Mouse (Mus musculus): ENCODE results near the gene Ap1b1.
"Not testable (repeated sequence)": the region's sequence is repeated elsewhere in the genome, so short reads cannot be mapped to it uniquely, and the experiment has no call there.

Gene Ap1b1

DNA sequence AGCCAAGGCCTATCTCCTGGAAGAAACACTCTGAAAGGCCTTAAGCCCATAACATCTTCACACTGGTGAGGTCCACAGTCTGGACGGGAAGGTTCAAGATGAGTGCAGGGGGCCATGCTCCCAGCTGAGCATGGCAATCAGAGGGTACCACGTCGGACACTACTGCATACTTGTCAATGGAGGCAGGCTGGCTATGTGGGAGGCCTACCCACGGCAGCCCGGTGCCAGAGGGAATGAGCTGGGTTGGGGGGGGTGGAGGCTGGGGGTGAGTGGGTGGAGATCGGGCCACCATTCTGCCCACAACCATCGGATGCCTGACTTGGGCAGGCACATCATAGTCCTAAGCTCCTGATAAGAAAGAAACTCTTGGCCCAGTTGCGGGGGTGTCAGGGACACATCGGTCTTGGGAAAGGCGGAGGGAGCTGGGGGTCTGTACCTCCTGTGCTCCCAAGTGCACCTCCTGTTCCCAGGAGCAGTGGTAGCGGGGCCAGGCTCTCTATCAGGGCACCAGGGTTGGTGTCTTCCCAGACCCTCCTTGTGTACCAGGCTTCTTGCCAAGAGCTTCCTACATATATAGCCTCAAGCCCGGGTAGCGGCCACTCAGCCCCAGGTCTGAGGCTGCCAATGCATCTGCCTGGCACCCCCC lies 76.4 kb downstream of the Ap1b1 start:
- no peak for DNase-seq

DNA sequence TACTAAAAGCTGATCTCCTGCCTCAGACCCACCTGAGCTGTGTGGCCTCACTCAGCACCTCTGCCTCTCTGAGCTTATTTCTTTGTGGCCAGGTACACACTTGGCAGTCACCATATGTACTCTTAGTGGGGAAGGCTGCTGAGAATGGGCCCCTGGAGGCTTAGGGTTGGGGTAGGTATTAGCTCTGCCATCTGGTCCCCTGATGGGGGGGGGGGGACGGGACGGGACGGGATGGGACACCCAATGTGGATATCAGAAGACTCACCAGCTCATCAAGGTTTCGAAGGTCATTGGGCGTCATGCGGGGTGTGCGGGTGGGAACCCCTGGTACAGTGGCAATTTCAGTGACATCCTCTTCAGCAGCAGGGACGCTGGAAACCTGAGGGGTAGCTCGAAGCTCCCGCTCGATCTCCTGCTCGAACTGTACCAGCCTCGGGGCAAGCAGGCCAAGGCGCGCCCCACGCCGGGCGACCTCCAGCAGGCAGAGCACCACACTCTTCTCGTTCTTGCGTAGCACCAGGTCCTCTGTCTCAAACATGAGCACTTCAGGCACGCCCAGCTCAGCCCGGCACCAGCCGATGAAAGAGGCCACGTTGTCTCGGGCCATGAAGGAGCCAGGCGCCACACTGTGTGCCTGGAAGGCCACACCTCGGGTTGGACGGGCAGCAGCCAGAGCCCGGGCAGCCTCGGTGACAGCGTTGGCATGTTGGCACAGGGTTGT lies 77.1 kb downstream of the Ap1b1 start:
- DNase-seq = peak; percentile 30 to 43

DNA sequence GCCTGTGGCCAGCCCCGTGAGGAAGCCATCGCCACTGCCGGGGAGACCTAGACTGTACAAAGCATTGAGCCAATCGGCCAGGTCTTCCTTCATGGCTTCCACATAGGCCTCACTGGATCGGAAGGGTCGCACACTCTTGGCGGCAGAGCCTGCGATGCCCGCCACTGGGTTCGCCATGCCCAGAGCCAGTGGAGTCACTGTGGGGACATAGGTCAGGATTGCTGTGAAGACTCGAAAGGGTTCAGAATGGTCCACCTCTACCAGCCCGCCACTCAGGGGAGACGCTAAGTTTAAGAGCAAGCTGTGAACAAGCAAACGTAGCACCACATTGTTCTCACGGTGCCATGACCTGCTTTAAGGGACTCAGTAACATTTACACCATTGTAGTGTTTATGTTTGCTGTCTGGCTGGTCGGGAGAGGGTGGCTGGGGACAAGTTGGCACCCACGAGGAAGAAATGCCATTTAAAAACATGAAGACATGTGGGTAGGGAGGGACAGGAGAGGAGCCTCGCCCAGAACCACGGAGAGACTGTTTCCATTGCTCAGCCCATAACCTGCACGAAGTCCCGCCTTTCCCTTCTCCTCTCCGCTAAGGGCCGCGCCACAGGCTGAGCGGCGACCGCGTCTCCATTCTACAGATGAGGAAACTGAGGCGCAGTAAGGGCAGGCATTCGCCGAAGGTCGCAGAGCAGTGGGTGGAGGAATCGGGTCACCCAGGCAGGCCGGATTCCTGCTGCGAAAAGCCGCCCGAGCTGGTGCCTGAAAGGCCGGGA lies 77.8 kb downstream of the Ap1b1 start:
- peak in 1 of 2 experiments; percentile 38 for DNase-seq

GRCm38 (mm10) chr11:5065056-5065821 lies 78.6 kb downstream of the Ap1b1 start, which contains the start of gene Gas2l1:
Gene Gas2l1 (minus strand): TSS chr11:5065327.
- DNase-seq = peak; percentile 92 to 93

GRCm38 (mm10) chr11:5067063-5067462 lies 80.4 kb downstream of the Ap1b1 start:
- DNase-seq = no peak

GRCm38 (mm10) chr11:5068126-5068971 lies 81.7 kb downstream of the Ap1b1 start:
- peak in 1 of 2 experiments; percentile 35 for DNase-seq

GRCm38 (mm10) chr11:5074882-5075281 lies 88.3 kb downstream of the Ap1b1 start:
- peak in 1 of 2 experiments; percentile 34 for DNase-seq

DNA sequence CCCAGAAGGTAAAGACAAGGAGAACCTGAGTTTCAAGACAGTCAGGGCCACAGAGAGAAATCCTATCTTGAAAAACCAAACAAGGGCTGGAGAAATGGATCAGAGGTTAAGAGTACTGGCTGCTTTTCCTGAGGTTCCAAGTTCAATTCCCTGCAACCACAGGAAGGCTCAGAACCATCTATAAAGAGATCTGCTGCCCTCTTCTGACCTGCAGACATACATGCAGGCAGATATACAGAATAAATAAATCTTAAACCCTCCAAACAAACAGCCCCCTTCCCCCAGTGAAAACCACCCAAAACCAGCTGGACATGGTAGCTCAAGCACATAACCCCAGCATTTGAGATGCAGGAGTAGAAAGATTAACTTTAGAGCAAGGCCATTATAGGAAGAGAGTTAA lies 89.1 kb downstream of the Ap1b1 start:
- no peak for DNase-seq

DNA sequence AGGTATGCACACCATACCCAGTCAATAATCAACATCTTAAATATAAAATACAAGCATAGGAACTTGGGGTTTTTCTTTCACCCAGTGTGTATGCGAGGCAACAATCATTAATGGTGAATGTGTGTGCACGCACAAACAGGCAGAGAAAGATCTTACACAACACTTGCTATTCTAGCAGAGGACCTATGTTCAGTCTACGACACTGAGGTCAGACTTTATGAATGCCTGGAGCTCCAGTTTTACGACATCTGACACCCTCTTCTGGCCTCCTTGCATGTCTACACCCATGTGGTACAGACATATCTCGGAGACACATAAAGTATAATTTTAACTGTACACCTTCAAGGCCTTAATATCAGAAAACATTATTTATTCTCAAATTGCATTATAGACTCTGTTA lies 90.2 kb downstream of the Ap1b1 start:
- DNase-seq = not testable (repeated sequence)

GRCm38 (mm10) chr11:5089147-5089546 lies 102.5 kb downstream of the Ap1b1 start:
- DNase-seq = no peak

DNA sequence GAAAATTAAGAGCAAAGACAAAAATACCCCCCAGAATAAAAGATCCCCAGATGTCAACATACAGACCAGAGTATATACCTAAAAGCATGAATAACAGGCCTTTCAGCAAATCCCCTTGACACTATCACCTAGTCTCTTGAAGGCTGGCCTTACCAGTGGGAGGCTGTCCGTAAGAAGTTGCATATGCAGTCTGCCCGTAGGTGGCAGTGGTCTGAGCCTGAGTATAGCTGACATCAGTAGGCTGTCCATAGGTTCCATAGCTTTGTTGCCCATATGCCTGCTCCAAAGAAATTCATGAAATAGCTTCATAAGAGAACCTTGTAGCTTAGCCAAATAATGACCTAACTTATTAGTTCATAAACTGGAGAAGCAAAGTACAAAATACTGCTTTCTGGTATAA lies 105.1 kb downstream of the Ap1b1 start:
- DNase-seq = peak in 1 of 2 experiments; percentile 22

Measured in lung, postnatal 4 days (tissue).